Mouse (Mus musculus) CH12.LX (cell line): Measurements from ENCODE around the gene Fam102b. TPM values are rescaled to one million over a fixed set of nuclear protein-coding genes. Genes with fewer than 3 reads are reported as not detected.

ENCODE experiments used
- DNase-seq: peaks from one replicate; pipeline ENCODE4 v3.0.0-alpha.2; 2013; ENCODE audit errors: extremely low read depth
- H3K27ac ChIP-seq: 2 replicates; pipeline ENCODE4 v1.5.1; 2012; ENCODE audit warnings: low read depth, mild to moderate bottlenecking, control low read depth, moderate library complexity; ENCODE audit not compliant: insufficient read depth
- H3K27me3 ChIP-seq: replicated peaks from 2 replicates; pipeline ENCODE3; 2012; ENCODE audit warnings: inconsistent platforms
- H3K36me3 ChIP-seq, 2 experiments: replicated peaks in 1 of 2; 2 replicates each; pipeline versions ENCODE3 to v1.6.1; 2012; ENCODE audit warnings: inconsistent platforms in 1 of 2, low read length in 1 of 2, mild to moderate bottlenecking in 1 of 2, mixed read lengths in 1 of 2, moderate library complexity in 1 of 2; ENCODE audit not compliant: control insufficient read depth in 1 of 2, insufficient read depth in 1 of 2
- H3K4me1 ChIP-seq, 2 experiments: 2 replicates each; pipeline ENCODE4 v1.6.1; 2012; ENCODE audit warnings: inconsistent platforms in 1 of 2, moderate library complexity in 1 of 2; ENCODE audit not compliant: insufficient read depth in 2 of 2, control insufficient read depth in 1 of 2
- H3K4me2 ChIP-seq: 2 replicates; pipeline ENCODE4 v1.6.1; 2012; ENCODE audit warnings: low read depth, mild to moderate bottlenecking, control low read depth; ENCODE audit not compliant: poor library complexity, insufficient read depth, severe bottlenecking
- H3K4me3 ChIP-seq, 3 experiments: fragments of 150-350 bp in 1 of 3; sonication (generic) in 1 of 3; replicated peaks in 1 of 3; 2 replicates each; pipeline versions ENCODE3 to v1.5.1; 2011 to 2012; ENCODE audit warnings: low read depth in 2 of 3, low read length in 2 of 3, mild to moderate bottlenecking in 2 of 3, moderate library complexity in 2 of 3, control low read depth in 1 of 3, improper control_type of control experiment in 1 of 3, inconsistent platforms in 1 of 3, mixed read lengths in 1 of 3; ENCODE audit not compliant: poor library complexity in 1 of 3
- H3K79me2 ChIP-seq: replicated peaks from 2 replicates; pipeline ENCODE4 v1.6.1; 2012; ENCODE audit warnings: mild to moderate bottlenecking, moderate library complexity; ENCODE audit not compliant: control insufficient read depth, poor library complexity, insufficient read depth, severe bottlenecking; ENCODE audit errors: extremely low read depth
- H3K9ac ChIP-seq: 2 replicates; pipeline ENCODE4 v1.6.1; 2012; ENCODE audit warnings: low read depth, mild to moderate bottlenecking, control low read depth, moderate library complexity; ENCODE audit not compliant: insufficient read depth
- H3K9me3 ChIP-seq: replicated peaks from 2 replicates; pipeline ENCODE3; 2012; ENCODE audit warnings: low read length, inconsistent platforms, mixed read lengths
- CTCF ChIP-seq, 2 experiments: IDR thresholded peaks in 1 of 2; conservative IDR thresholded peaks in 1 of 2; 2 replicates each; pipeline ENCODE4 v1.5.1; 2011 to 2012; ENCODE audit warnings: low read depth in 2 of 2, low read length in 2 of 2, improper control_type of control experiment in 1 of 2, inconsistent platforms in 1 of 2, mild to moderate bottlenecking in 1 of 2, moderate library complexity in 1 of 2
- E2F4 ChIP-seq: IDR thresholded peaks from 2 replicates; pipeline ENCODE4 v1.6.1; 2011; ENCODE audit warnings: low read depth, low read length, improper control_type of control experiment; ENCODE audit not compliant: insufficient replicate concordance
- ELF1 ChIP-seq: IDR thresholded peaks from 2 replicates; pipeline ENCODE4 v1.6.1; 2014; ENCODE audit warnings: low read depth, mild to moderate bottlenecking, inconsistent platforms, low read length, improper control_type of control experiment
- ETS1 ChIP-seq: conservative IDR thresholded peaks from 2 replicates; pipeline ENCODE4 v1.6.1; 2012; ENCODE audit warnings: low read depth, mild to moderate bottlenecking, inconsistent platforms, low read length, improper control_type of control experiment, moderate library complexity
- HCFC1 ChIP-seq: IDR thresholded peaks from 2 replicates; pipeline ENCODE4 v1.6.1; 2012; ENCODE audit warnings: low read depth, mild to moderate bottlenecking, inconsistent platforms, low read length, improper control_type of control experiment
- IRF4 ChIP-seq: IDR thresholded peaks from 2 replicates; pipeline ENCODE4 v1.6.1; 2014; ENCODE audit warnings: low read depth, mild to moderate bottlenecking, inconsistent platforms, low read length, improper control_type of control experiment
- JUN ChIP-seq: IDR thresholded peaks from 2 replicates; pipeline ENCODE4 v1.6.1; 2011; ENCODE audit warnings: low read depth, mild to moderate bottlenecking, low read length, improper control_type of control experiment, moderate library complexity; ENCODE audit not compliant: insufficient read depth
- JUND ChIP-seq: conservative IDR thresholded peaks from 2 replicates; pipeline ENCODE4 v1.6.1; 2011; ENCODE audit warnings: low read depth, low read length, improper control_type of control experiment
- KAT2A ChIP-seq: IDR thresholded peaks from 2 replicates; pipeline ENCODE4 v1.6.1; 2012; ENCODE audit warnings: low read length, improper control_type of control experiment, inconsistent platforms; ENCODE audit not compliant: insufficient replicate concordance
- MAFK ChIP-seq: IDR thresholded peaks from 2 replicates; pipeline ENCODE4 v1.6.1; 2011; ENCODE audit warnings: low read length, improper control_type of control experiment; ENCODE audit not compliant: insufficient replicate concordance
- NELFE ChIP-seq: IDR thresholded peaks from 2 replicates; pipeline ENCODE4 v1.6.1; 2011; ENCODE audit warnings: low read depth, low read length, improper control_type of control experiment
- NRF1 ChIP-seq: IDR thresholded peaks from 2 replicates; pipeline ENCODE4 v1.6.1; 2014; ENCODE audit warnings: low read depth, mild to moderate bottlenecking, inconsistent platforms, low read length, improper control_type of control experiment, moderate library complexity
- PAX5 ChIP-seq: IDR thresholded peaks from 2 replicates; pipeline ENCODE4 v1.6.1; 2012; ENCODE audit warnings: low read length, inconsistent platforms, mixed read lengths
- POLR2A ChIP-seq: IDR thresholded peaks from 2 replicates; pipeline ENCODE4 v1.6.1; 2011; ENCODE audit warnings: low read depth, mild to moderate bottlenecking, improper control_type of control experiment, low read length
- POLR2AphosphoS2 ChIP-seq: IDR thresholded peaks from 2 replicates; pipeline ENCODE4 v1.6.1; 2011; ENCODE audit warnings: low read depth, low read length, improper control_type of control experiment
- RAD21 ChIP-seq: IDR thresholded peaks from 2 replicates; pipeline ENCODE4 v1.6.1; 2011; ENCODE audit warnings: low read depth, mild to moderate bottlenecking, low read length, improper control_type of control experiment, moderate library complexity
- RCOR1 ChIP-seq: conservative IDR thresholded peaks from 2 replicates; pipeline ENCODE4 v1.6.1; 2012; ENCODE audit warnings: low read depth, mild to moderate bottlenecking, inconsistent platforms, low read length, improper control_type of control experiment
- SIN3A ChIP-seq: IDR thresholded peaks from 2 replicates; pipeline ENCODE4 v1.6.1; 2012; ENCODE audit warnings: low read length, improper control_type of control experiment, inconsistent platforms
- SMC3 ChIP-seq: IDR thresholded peaks from 2 replicates; pipeline ENCODE4 v1.6.1; 2011; ENCODE audit warnings: low read depth, low read length, improper control_type of control experiment
- TBP ChIP-seq: conservative IDR thresholded peaks from 2 replicates; pipeline ENCODE4 v1.6.1; 2011; ENCODE audit warnings: low read depth, low read length, improper control_type of control experiment
- TCF12 ChIP-seq: IDR thresholded peaks from 2 replicates; pipeline ENCODE4 v1.6.1; 2014; ENCODE audit warnings: low read depth, mild to moderate bottlenecking, inconsistent platforms, low read length, improper control_type of control experiment
- UBTF ChIP-seq: IDR thresholded peaks from 2 replicates; pipeline ENCODE4 v1.6.1; 2012; ENCODE audit warnings: low read depth, mild to moderate bottlenecking, inconsistent platforms, low read length, improper control_type of control experiment, moderate library complexity
- USF1 ChIP-seq: IDR thresholded peaks from 2 replicates; pipeline ENCODE4 v1.6.1; 2014; ENCODE audit warnings: low read depth, mild to moderate bottlenecking, inconsistent platforms, low read length, improper control_type of control experiment
- USF2 ChIP-seq: conservative IDR thresholded peaks from 2 replicates; pipeline ENCODE4 v1.6.1; 2011; ENCODE audit warnings: low read depth, low read length, improper control_type of control experiment
- ZC3H11A ChIP-seq: IDR thresholded peaks from 2 replicates; pipeline ENCODE4 v1.6.1; 2012; ENCODE audit warnings: low read depth, mild to moderate bottlenecking, inconsistent platforms, low read length, improper control_type of control experiment
- ZMIZ1 ChIP-seq: IDR thresholded peaks from 2 replicates; pipeline ENCODE4 v1.6.1; 2012; ENCODE audit warnings: low read depth, mild to moderate bottlenecking, inconsistent platforms, low read length, improper control_type of control experiment
- ZNF384 ChIP-seq: IDR thresholded peaks from 2 replicates; pipeline ENCODE4 v1.6.1; 2012; ENCODE audit warnings: low read depth, low read length, improper control_type of control experiment, inconsistent platforms
- dilution Hi-C: fragments of 300-500 bp; cut with MboI; formaldehyde crosslinking; loops from 2 replicates; pipeline ENCODE4 v1.14.3; 2020; ENCODE audit warnings: low sequenced_read_pairs; ENCODE audit not compliant: extremely low pct_unique_long_range_greater_than_20kb, extremely low pct_ligation_motif_present
- in situ Hi-C: fragments of 300-500 bp; cut with MboI; formaldehyde crosslinking; loops from 3 replicates; pipeline ENCODE4 v1.14.3; 2019; ENCODE audit warnings: low sequenced_read_pairs, low pct_ligation_motif_present, low pct_unique_long_range_greater_than_20kb, mixed read lengths
- polyA plus RNA-seq: library from polyadenylated mRNA; unstranded; fragments of >175 nt; gene quantifications from 2 replicates; pipeline ENCODE4 v1.2.1, GENCODE M21; 2012; ENCODE audit warnings: low read depth; ENCODE audit not compliant: insufficient read length
- total RNA-seq, 2 experiments: library from RNA; depleted of rRNA; stranded (reverse); fragments of 300-350 nt in 1 of 2; fragments of >200 nt in 1 of 2; gene quantifications; 2 replicates each; pipeline ENCODE4 v1.2.3; 2012 to 2014

Fam102b gene
- total and polyA plus RNA-seq, 3 experiments: 2.8 to 6.2 (median 4.3) TPM

- no peak for DNase-seq
- no peaks in the 10 kb centered on the region for H3K9me3 ChIP-seq
- no peaks in the 10 kb centered on the region; the same call in 1 of the 2 replicates for H3K79me2 ChIP-seq
- TF ChIP-seq HCFC1 (no peak), RAD21 (no peak), IRF4 (no peak), KAT2A (no peak), NRF1 (no peak), ETS1 (no peak), PAX5 (no peak), ZMIZ1 (no peak), POLR2A (no peak), USF1 (no peak), RCOR1 (no peak), JUN (no peak), TBP (no peak), ELF1 (no peak), POLR2AphosphoS2 (no peak), TCF12 (no peak), CTCF (conservative IDR thresholded peaks at IDR 0.05 in 1 of 2, IDR thresholded peaks at IDR 0.05 in 1 of 2; ENCODE audit: low read depth in 2 of 2, low read length in 2 of 2) (no peak), E2F4 (no peak), USF2 (no peak)
- dilution Hi-C loops (no loop called here), in situ Hi-C loops (no loop called here)
- H3K27me3 ChIP-seq: no peaks in the 10 kb centered on the region
- H3K36me3 ChIP-seq: no peaks in the 10 kb centered on the region
- H3K4me3 ChIP-seq: no peak overlapping the region
- no peak overlapping the region for H3K4me2 ChIP-seq
- H3K27ac ChIP-seq: no peak overlapping the region
- no peak overlapping the region for H3K9ac ChIP-seq
- peaks cover 0 to 12% of the 10 kb centered on the region in 2 experiments; a peak in 1 of 4 replicates for H3K4me1 ChIP-seq
Measured at GRCm38 (mm10) chr3:109012595-109012994, 14.8 kb downstream of the Fam102b start.

- TF ChIP-seq JUN: no peak
- TF ChIP-seq POLR2A: no peak
- TF ChIP-seq UBTF: no peak
- TF ChIP-seq ETS1: no peak
- no peak for TF ChIP-seq NELFE
- TF ChIP-seq SMC3: no peak
- no peak for TF ChIP-seq SIN3A
- TF ChIP-seq POLR2AphosphoS2: no peak
- TF ChIP-seq JUND: no peak
- TF ChIP-seq IRF4: no peak
- no peak for TF ChIP-seq KAT2A
- TF ChIP-seq NRF1: no peak
- TF ChIP-seq ZNF384: no peak
- TF ChIP-seq PAX5: no peak
- TF ChIP-seq ZC3H11A: no peak
- TF ChIP-seq MAFK: no peak
- no peak for TF ChIP-seq CTCF (conservative IDR thresholded peaks at IDR 0.05 in 1 of 2, IDR thresholded peaks at IDR 0.05 in 1 of 2; ENCODE audit: low read depth in 2 of 2, low read length in 2 of 2)
- Histone ChIP-seq H3K4me1 (peaks cover 5 to 27% of the 10 kb centered on the region in 2 experiments; a peak in 3 of 4 replicates), H3K4me2 (no peak overlapping the region; the same call in 1 of the 2 replicates), H3K79me2 (no peaks in the 10 kb centered on the region; the same call in 1 of the 2 replicates), H3K9me3 (no peaks in the 10 kb centered on the region), H3K9ac (no peak overlapping the region), H3K4me3 (no peak overlapping the region), H3K27me3 (no peaks in the 10 kb centered on the region), H3K36me3 (no peaks in the 10 kb centered on the region), H3K27ac (no peak overlapping the region)
- no peak for DNase-seq
- in situ Hi-C loops (no loop called here), dilution Hi-C loops (no loop called here)
Measured at GRCm38 (mm10) chr3:109010489-109011260, 16.7 kb downstream of the Fam102b start.
